Mouse (Mus musculus) heart, embryonic 14.5 days (tissue): ENCODE results near the gene Myof. TPM values are rescaled to one million over a fixed set of nuclear protein-coding genes. Genes with fewer than 3 reads are reported as not detected.
A peak's percentile ranks its signal among the peaks of the same experiment; 100 is the strongest.

Source experiments
- ATAC-seq: fragments of 200-750 bp; cut with Nextera tagmentation; 2 replicates; pipeline ENCODE4 v1.8.0; 2017; ENCODE audit warnings: low read depth, moderate TSS enrichment; ENCODE audit not compliant: insufficient number of reproducible peaks, insufficient read depth, low FRiP score
- H3K27ac ChIP-seq, 2 experiments: fragments of 200-500 bp in 1 of 2; fragments of 300-500 bp in 1 of 2; sonication (generic) in 1 of 2; replicated peaks in 1 of 2; 2 replicates each; pipeline ENCODE4 v1.5.1; 2012 to 2014; ENCODE audit warnings: low read depth in 2 of 2, low read length in 2 of 2, control low read depth in 1 of 2, mild to moderate bottlenecking in 1 of 2, mixed read lengths in 1 of 2; ENCODE audit not compliant: control insufficient read depth in 1 of 2, insufficient read depth in 1 of 2
- H3K27me3 ChIP-seq: fragments of 300-500 bp; sonication (generic); 2 replicates; pipeline ENCODE4 v1.6.1; 2014; ENCODE audit warnings: mild to moderate bottlenecking, low read length, control low read depth; ENCODE audit not compliant: control insufficient read depth, insufficient read depth
- H3K36me3 ChIP-seq: fragments of 300-500 bp; sonication (generic); 2 replicates; pipeline ENCODE4 v1.6.1; 2014; ENCODE audit warnings: mild to moderate bottlenecking, control low read depth, low read length, mixed read lengths; ENCODE audit not compliant: control insufficient read depth, insufficient read depth
- H3K4me1 ChIP-seq, 2 experiments: fragments of 200-500 bp in 1 of 2; fragments of 300-500 bp in 1 of 2; sonication (generic) in 1 of 2; 2 replicates each; pipeline ENCODE4 v1.6.1; 2012 to 2014; ENCODE audit warnings: low read length in 2 of 2, control low read depth in 1 of 2, mixed read lengths in 1 of 2; ENCODE audit not compliant: control insufficient read depth in 2 of 2, insufficient read depth in 2 of 2
- H3K4me2 ChIP-seq: fragments of 300-500 bp; sonication (generic); 2 replicates; pipeline ENCODE4 v1.6.1; 2014; ENCODE audit warnings: mild to moderate bottlenecking, low read length
- H3K4me3 ChIP-seq, 2 experiments: fragments of 200-500 bp in 1 of 2; fragments of 300-500 bp in 1 of 2; sonication (generic) in 1 of 2; 2 replicates each; pipeline ENCODE4 v1.5.1; 2012 to 2014; ENCODE audit warnings: low read length in 2 of 2, mild to moderate bottlenecking in 2 of 2, control low read depth in 1 of 2, low read depth in 1 of 2, moderate library complexity in 1 of 2; ENCODE audit not compliant: control insufficient read depth in 1 of 2, insufficient read depth in 1 of 2
- H3K9ac ChIP-seq: fragments of 300-500 bp; sonication (generic); 2 replicates; pipeline ENCODE4 v1.6.1; 2014; ENCODE audit warnings: mild to moderate bottlenecking, low read length
- H3K9me3 ChIP-seq: fragments of 300-500 bp; sonication (generic); 2 replicates; pipeline ENCODE4 v1.6.1; 2016; ENCODE audit warnings: low read length, control low read depth; ENCODE audit not compliant: control insufficient read depth
- WGBS: fragments of 180-500 bp; shearing (Covaris S2); extraction: QIAGEN DNeasy Blood & Tissue Kit; methylation state at CpG from one replicate; pipeline ENCODE4 v1.1.7; 2014; 5-methylcytosine and 5-hydroxymethylcytosine counted together
- polyA plus RNA-seq: library from polyadenylated mRNA; unstranded; fragments of >200 nt; fragmentation: Nextera tagmentation; extraction: Ambion mirVana; gene quantifications from 2 replicates; pipeline ENCODE4 v1.2.1, GENCODE M21; 2014

Myof gene
- polyA plus RNA-seq, 1 experiment from 2014 or later: 5.3 TPM

DNA sequence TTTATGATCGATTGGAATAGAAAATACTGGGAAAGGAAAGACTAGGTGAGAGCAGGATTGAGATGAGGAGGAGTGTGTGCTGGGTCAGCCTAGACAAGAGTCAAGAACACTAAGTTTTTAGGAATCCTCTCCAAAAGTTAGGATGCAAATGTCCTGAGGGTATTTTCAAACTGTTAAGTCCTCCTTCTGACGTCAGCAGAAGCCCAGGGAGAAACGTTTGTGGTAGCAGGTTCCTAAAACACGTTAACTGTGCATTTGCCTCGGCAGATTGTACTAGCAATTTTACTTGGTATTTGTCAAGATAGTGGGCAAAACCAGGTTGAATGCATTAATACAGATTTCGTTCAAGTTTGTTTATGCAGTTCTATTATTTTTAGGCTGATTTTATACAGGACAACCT, 12.4 kb upstream of the Myof start:
- WGBS: 18% methylated on average over 6 of the region's 6 CpGs
- Histone ChIP-seq H3K27me3 (no peaks in the 10 kb centered on the region), H3K4me1 (peaks cover 0 to 18% of the 10 kb centered on the region in 2 experiments), H3K36me3 (peaks cover 40% of the 10 kb centered on the region), H3K9me3 (no peaks in the 10 kb centered on the region), H3K9ac (peak overlapping the region; percentile 86), H3K4me2 (peak overlapping the region; percentile 84), H3K27ac (no peak overlapping the region), H3K4me3 (peak overlapping the region; percentile 36 to 89; a peak in 3 of 4 replicates)
- no peak for ATAC-seq

DNA sequence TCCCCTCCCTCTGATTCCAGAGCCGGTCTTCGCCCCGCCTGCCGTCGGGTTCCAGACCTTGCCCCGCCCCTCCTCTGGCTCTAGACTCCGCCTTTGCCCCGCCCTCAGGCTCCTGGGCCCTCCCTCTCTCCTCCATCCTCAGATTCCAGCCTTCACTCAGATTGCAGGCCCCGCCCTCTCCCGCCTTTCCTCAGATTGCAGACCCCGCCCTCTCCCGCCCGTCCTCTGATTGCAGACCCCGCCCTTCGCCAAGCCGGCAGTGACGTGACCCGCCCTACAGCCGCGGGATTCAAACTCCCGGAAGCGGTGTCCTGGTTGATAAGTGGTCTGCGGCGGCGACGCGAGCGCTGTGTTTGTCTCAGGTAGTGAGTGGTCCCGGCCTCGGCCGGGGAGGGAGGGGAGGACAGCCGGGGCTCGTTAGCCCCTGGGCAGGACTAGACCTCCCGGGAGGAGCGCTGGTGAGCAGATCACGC, 11.4 kb upstream of the Myof start, which contains the start of gene Cep55:
Gene Cep55 (plus strand): TSS at position 292 of the 473 bp plus-strand sequence.
- Histone ChIP-seq H3K36me3 (peaks cover 30% of the 10 kb centered on the region), H3K9me3 (no peaks in the 10 kb centered on the region), H3K4me1 (peaks cover 0 to 18% of the 10 kb centered on the region in 2 experiments), H3K27ac (peak within 1 kb of the TSS; percentile 12 to 68), H3K4me3 (peak within 1 kb of the TSS; percentile 81 to 89), H3K27me3 (no peaks in the 10 kb centered on the region), H3K4me2 (peak within 1 kb of the TSS; percentile 84), H3K9ac (peak within 1 kb of the TSS; percentile 86)
- ATAC-seq: peak; percentile 96
- WGBS: under 1% methylated on average over 36 of the region's 36 CpGs

DNA sequence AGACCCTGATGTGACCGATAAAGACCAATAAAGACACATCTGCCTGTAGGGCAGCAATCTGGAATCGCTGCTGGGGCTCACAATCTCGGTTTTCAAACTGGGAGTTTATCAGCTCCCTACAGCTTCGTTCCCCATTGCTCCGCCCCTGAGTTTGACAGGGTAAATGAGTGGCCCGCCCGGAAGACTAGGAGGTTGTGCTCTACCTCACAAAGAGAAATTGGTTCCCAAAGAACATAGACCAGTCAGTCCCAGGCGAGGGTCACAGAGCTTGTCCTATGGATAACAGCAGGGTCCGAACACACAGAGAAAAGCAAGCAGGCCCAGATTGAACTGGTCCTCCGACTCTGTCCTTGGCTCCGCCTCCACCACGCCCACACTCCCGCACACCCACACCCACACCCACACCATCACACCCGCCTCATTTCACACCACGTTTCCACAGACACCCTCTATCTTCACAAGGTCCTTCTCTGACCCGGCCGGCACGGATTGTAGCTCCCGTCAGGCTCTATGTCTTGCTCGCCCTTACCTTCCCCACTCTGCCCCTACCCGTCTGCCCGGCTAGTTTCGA, 10.9 kb upstream of the Myof start:
- peaks cover 25% of the 10 kb centered on the region for H3K36me3 ChIP-seq
- peak; percentile 86 for ATAC-seq
- H3K4me1 ChIP-seq: peaks cover 0 to 18% of the 10 kb centered on the region in 2 experiments
- no peaks in the 10 kb centered on the region for H3K9me3 ChIP-seq
- no peaks in the 10 kb centered on the region for H3K27me3 ChIP-seq
- peak overlapping the region; percentile 72 for H3K4me2 ChIP-seq
- peak overlapping the region; percentile 60 for H3K9ac ChIP-seq
- H3K4me3 ChIP-seq: peak overlapping the region; percentile 81 to 89
- WGBS: under 1% methylated on average over 23 of the region's 23 CpGs
- peak overlapping the region; percentile 9 to 30; a peak in 1 of 4 replicates for H3K27ac ChIP-seq

DNA sequence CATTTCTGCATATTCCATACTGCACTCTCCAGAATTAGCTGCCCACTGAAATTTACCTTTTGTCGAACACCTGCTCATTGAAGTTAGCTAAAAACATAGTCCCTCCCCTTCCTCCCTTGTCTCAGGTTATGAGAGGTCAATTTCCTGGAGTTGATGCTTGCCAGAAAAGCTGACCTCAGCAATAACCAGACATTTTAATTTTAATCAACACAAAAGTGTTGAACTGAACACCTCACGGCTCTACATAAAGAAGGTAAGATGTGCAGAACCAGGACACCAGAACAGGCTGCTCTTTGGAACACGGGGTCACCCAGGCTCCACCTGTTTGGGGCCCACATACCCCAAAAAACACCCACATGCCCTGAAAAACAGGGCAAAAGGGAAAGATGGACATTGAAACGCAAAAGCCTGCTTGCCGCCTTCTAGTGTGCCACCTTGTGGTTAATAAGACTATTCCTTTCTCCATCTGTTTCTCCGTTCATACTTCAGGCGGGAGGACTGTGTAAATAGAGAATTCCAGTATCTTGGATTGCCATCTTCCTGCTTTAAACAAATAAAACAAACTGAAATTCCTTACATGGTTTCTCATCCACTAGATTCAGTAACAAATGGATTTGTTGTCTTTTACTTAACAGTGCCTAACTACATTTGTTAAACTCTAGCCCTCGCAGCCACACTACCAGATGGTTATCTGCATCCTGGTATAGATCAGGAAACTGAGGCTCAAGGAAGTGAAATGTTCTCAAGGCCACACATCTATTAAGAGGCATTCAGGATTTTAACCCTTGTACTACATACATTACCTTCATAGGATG, 10.1 kb upstream of the Myof start:
- peak overlapping the region; percentile 72 for H3K4me2 ChIP-seq
- peak overlapping the region in 1 of 2 experiments; percentile 89; a peak in 3 of 4 replicates for H3K4me3 ChIP-seq
- 23% methylated on average over 8 of the region's 8 CpGs for WGBS
- no peaks in the 10 kb centered on the region for H3K27me3 ChIP-seq
- 0 out of 4 replicates have a peak overlapping the region, but pooled peaks of 1 of the 2 experiments have one; percentile 30 for H3K27ac ChIP-seq
- peaks cover 18% of the 10 kb centered on the region for H3K36me3 ChIP-seq
- peak overlapping the region; percentile 60 for H3K9ac ChIP-seq
- H3K9me3 ChIP-seq: no peaks in the 10 kb centered on the region
- no peak for ATAC-seq
- H3K4me1 ChIP-seq: peaks cover 0 to 18% of the 10 kb centered on the region in 2 experiments

DNA sequence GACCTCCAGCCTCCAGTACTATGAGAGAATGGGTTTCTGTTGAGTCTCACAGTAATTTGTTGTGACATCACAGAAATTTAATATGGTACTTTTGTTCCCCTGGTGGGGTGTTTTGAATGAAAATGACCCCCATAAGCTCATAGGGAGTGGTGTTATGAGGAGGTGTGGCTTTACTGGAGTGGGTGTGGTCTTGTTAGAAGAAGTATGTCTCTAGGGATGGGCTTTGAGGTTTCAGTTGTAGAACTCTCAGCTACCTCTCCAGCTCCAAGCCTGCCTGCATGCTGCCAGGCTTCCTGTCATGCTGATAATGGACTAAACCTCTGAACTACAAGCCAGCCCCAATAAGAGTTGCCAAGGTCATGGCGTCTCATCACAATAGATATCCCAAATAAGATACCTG, 6.3 kb upstream of the Myof start:
- Histone ChIP-seq H3K9me3 (no peaks in the 10 kb centered on the region), H3K27me3 (no peaks in the 10 kb centered on the region), H3K4me2 (no peak overlapping the region), H3K4me3 (no peak overlapping the region), H3K36me3 (no peaks in the 10 kb centered on the region), H3K9ac (no peak overlapping the region), H3K27ac (no peak overlapping the region), H3K4me1 (peaks cover 0 to 5% of the 10 kb centered on the region in 2 experiments; a peak in 2 of 4 replicates)
- 83% methylated on average over 1 of the region's 1 CpGs for WGBS
- no peak for ATAC-seq

DNA sequence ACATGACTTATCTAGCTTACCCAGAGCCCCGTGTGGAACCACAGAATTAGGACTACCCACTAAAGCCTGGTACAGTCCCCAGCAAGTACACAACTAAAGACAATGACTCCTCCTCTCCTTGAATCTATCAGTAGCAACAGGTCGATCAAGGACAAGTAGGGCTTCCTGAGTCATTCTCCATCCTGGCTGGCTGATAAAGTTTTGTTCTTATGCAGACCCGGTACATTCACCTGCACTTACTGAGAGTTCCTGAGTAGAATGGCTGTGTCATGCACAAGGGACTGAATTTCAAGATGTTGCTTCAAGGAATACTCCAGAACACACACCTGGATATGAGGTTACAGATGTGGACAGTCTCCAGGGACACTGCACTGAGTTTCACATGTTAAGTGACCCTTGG, 1.8 kb upstream of the Myof start:
- no peak for ATAC-seq
- H3K27me3 ChIP-seq: 0 out of 2 replicates have a peak, but pooled peaks cover 3% of the 10 kb centered on the region
- H3K4me1 ChIP-seq: peaks cover 4 to 8% of the 10 kb centered on the region in 2 experiments; a peak in 3 of 4 replicates
- H3K27ac ChIP-seq: no peak overlapping the region
- no peak overlapping the region for H3K4me2 ChIP-seq
- H3K4me3 ChIP-seq: no peak overlapping the region
- no peaks in the 10 kb centered on the region for H3K36me3 ChIP-seq
- no peak overlapping the region for H3K9ac ChIP-seq
- 89% methylated on average over 3 of the region's 3 CpGs for WGBS
- H3K9me3 ChIP-seq: no peaks in the 10 kb centered on the region

DNA sequence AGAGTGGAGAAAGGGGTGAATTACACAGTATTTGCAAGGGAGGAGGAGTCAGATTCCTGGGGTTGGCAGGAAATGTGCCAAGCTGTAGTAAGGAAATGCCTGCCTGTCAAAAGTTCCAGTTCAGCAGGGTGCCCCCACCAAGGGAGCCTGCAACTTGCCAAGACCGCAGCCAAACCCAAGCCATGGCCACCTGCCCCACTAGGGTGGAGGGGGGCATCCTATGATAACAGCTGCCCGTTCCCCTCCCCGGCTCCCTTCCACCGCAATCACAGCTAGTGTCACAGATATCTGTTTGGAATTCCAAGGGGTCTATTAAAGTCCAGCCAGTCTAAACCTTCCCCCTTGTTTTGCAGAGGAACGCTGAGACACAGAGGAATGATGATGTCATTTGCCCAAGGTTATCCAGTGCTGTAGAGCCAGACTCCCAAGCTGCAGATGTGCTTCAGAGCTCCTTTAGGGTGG, 1.1 kb downstream of the Myof start:
- Histone ChIP-seq H3K27me3 (0 out of 2 replicates have a peak, but pooled peaks cover 3% of the 10 kb centered on the region), H3K4me1 (peaks cover 4 to 8% of the 10 kb centered on the region in 2 experiments; a peak in 3 of 4 replicates), H3K27ac (peak overlapping the region; percentile 69 to 72), H3K36me3 (no peaks in the 10 kb centered on the region), H3K9me3 (no peaks in the 10 kb centered on the region), H3K4me3 (peak overlapping the region; percentile 48 to 52), H3K9ac (peak overlapping the region; percentile 65), H3K4me2 (peak overlapping the region; percentile 75)
- 0 out of 2 replicates have a peak, but pooled peaks have one; percentile 55 for ATAC-seq
- 5% methylated on average over 5 of the region's 5 CpGs for WGBS
